In the genomic region with DNA sequence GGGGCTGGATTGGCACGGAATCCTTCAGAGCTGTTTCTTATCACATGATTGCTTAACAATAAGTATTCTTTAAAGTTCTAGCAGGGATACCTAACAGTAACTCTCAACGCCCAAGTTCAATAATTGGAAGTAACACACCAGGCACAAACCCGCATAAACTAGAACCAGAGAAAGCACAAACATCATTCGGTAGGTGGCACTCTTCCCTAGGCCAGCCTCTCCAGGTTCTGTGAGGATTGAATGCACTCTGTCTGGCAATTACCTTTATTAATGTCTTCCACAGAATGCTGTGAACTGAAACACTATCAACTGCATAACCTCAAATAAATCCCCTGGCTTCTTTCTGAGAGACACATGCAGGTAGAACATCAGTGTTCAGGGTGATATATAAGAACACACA, we compare ENCODE assay signal across 11 mouse cellular contexts.
DNase-seq lines count a peak whose midpoint lies in the region; ATAC-seq and TF ChIP-seq lines count a peak whose summit lies in the region.
"Had no signal": no experiment of that assay in that cellular context is flagged by ENCODE, and none has a peak within 500 bp of the region (broad histone marks: within the 10 kb centered on the region; RNA-seq: fewer than 3 reads in every experiment).

No protein-coding gene starts in this region.

- no peak overlapping the region for H3K4me3 ChIP-seq in forebrain, postnatal 0 days (ENCODE audit: low read depth, low read length)
- no peak overlapping the region for H3K4me3 ChIP-seq in forebrain, embryonic 16.5 days (replicated peaks; ENCODE audit: low read length)
- no peak overlapping the region for H3K4me3 ChIP-seq in thymus, adult 2 months (ENCODE audit: control insufficient read depth, insufficient read depth, low read length)
- H3K4me3 ChIP-seq: embryonic facial prominence, embryonic 15.5 days; neural tube, embryonic 13.5 days had no signal

- no peaks in the 10 kb centered on the region for H3K9me3 ChIP-seq in forebrain, postnatal 0 days (ENCODE audit: low read length)
- H3K9me3 ChIP-seq in forebrain, embryonic 16.5 days (ENCODE audit: control insufficient read depth, low read length) = no peaks in the 10 kb centered on the region
- H3K9me3 ChIP-seq: embryonic facial prominence, embryonic 15.5 days; neural tube, embryonic 13.5 days had no signal

- no peak overlapping the region for H3K27ac ChIP-seq in forebrain, postnatal 0 days (ENCODE audit: low read depth, low read length)
- no peak overlapping the region for H3K27ac ChIP-seq in forebrain, embryonic 16.5 days (ENCODE audit: low read length)
- no peak overlapping the region for H3K27ac ChIP-seq in thymus, adult 2 months (ENCODE audit: control insufficient read depth, insufficient read depth, low read length)
- H3K27ac ChIP-seq: embryonic facial prominence, embryonic 15.5 days; neural tube, embryonic 13.5 days had no signal

- peak; percentile 60 for DNase-seq in forebrain, postnatal 0 days
- DNase-seq in right cerebral cortex, adult 18-20 months = peak; percentile 28
- no peak for DNase-seq in right cerebral cortex, postnatal 25 days
- peak; percentile 14 for DNase-seq in kidney, postnatal 14 days
- peak; percentile 50 to 56 for DNase-seq in right cerebral cortex, postnatal 10 days (ENCODE audit: low spot score in 2 of 2)
- no peak for DNase-seq in thymus, postnatal 4 days
- no peak for DNase-seq in thymus, adult 2 months

- no peaks in the 10 kb centered on the region for H3K4me1 ChIP-seq in forebrain, postnatal 0 days (ENCODE audit: insufficient read depth)
- 0 out of 2 replicates have a peak, but pooled peaks cover 3% of the 10 kb centered on the region for H3K4me1 ChIP-seq in forebrain, embryonic 16.5 days (replicated peaks; ENCODE audit: control insufficient read depth, insufficient read depth, low read length)
- no peaks in the 10 kb centered on the region for H3K4me1 ChIP-seq in thymus, adult 2 months (replicated peaks; ENCODE audit: control insufficient read depth, insufficient read depth, low read length)
- H3K4me1 ChIP-seq: embryonic facial prominence, embryonic 15.5 days had no signal

- no peak for TF ChIP-seq POLR2A in thymus, adult 2 months (IDR thresholded peaks at IDR 0.05; ENCODE audit: control insufficient read depth, extremely low read depth, insufficient read depth, low read length, poor library complexity)

- H3K36me3 ChIP-seq in forebrain, postnatal 0 days (ENCODE audit: insufficient read depth) = no peaks in the 10 kb centered on the region
- H3K36me3 ChIP-seq in forebrain, embryonic 16.5 days (ENCODE audit: control insufficient read depth, insufficient read depth) = no peaks in the 10 kb centered on the region
- H3K36me3 ChIP-seq in thymus, adult 2 months (ENCODE audit: control insufficient read depth, insufficient read depth, low read length) = no peaks in the 10 kb centered on the region
- H3K36me3 ChIP-seq: embryonic facial prominence, embryonic 15.5 days; G1E; neural tube, embryonic 13.5 days had no signal

- H3K27me3 ChIP-seq in forebrain, postnatal 0 days (ENCODE audit: insufficient read depth, low read length) = no peaks in the 10 kb centered on the region
- no peaks in the 10 kb centered on the region for H3K27me3 ChIP-seq in forebrain, embryonic 16.5 days (replicated peaks; ENCODE audit: control insufficient read depth, insufficient read depth, low read length)
- no peaks in the 10 kb centered on the region for H3K27me3 ChIP-seq in thymus, adult 2 months (ENCODE audit: control insufficient read depth, insufficient read depth, low read length)
- H3K27me3 ChIP-seq: embryonic facial prominence, embryonic 15.5 days; neural tube, embryonic 13.5 days had no signal

- ATAC-seq in forebrain, postnatal 0 days = peak; percentile 48; the same call in 1 of the 2 replicates
- no peak for ATAC-seq in forebrain, embryonic 16.5 days

- no peak overlapping the region for H3K4me2 ChIP-seq in forebrain, postnatal 0 days (ENCODE audit: low read depth)
- H3K4me2 ChIP-seq in forebrain, embryonic 16.5 days (ENCODE audit: low read length) = no peak overlapping the region
- H3K4me2 ChIP-seq: embryonic facial prominence, embryonic 15.5 days; neural tube, embryonic 13.5 days had no signal

- no peak overlapping the region for H3K9ac ChIP-seq in forebrain, postnatal 0 days
- H3K9ac ChIP-seq in forebrain, embryonic 16.5 days (replicated peaks; ENCODE audit: low read depth, low read length) = no peak overlapping the region
- H3K9ac ChIP-seq: embryonic facial prominence, embryonic 15.5 days; neural tube, embryonic 13.5 days had no signal

- 60% methylated on average over 4 of the region's 4 CpGs for WGBS in forebrain, postnatal 0 days
- WGBS in forebrain, embryonic 16.5 days = 56% methylated on average over 4 of the region's 4 CpGs
- 59% methylated on average over 4 of the region's 4 CpGs for WGBS in thymus, adult 2 months

- peak; percentile 62 for TF ChIP-seq CTCF in forebrain, postnatal 0 days (IDR thresholded peaks at IDR 0.05; ENCODE audit: low read depth)
- TF ChIP-seq CTCF in thymus, adult 2 months (IDR thresholded peaks at IDR 0.05; ENCODE audit: borderline replicate concordance, control insufficient read depth, extremely low read depth, insufficient read depth, low read length, poor library complexity) = no peak

Comparison
In these comparisons a context has a peak if more than half of its experiments do, and no peak if none do; other contexts are left out.
1. DNase-seq: peak in forebrain, postnatal 0 days (single experiment), right cerebral cortex, adult 18-20 months (single experiment), kidney, postnatal 14 days (single experiment) and right cerebral cortex, postnatal 10 days (2 of 2); none in right cerebral cortex, postnatal 25 days (single experiment), thymus, postnatal 4 days (single experiment) and thymus, adult 2 months (single experiment).